Mouse (Mus musculus) olfactory bulb, adult 2 months (tissue): ENCODE measurements around the gene Cd44. TPM values are rescaled to one million over a fixed set of nuclear protein-coding genes. Genes with fewer than 3 reads are reported as not detected.

Experiments used
- H3K27ac ChIP-seq: fragments of 200-500 bp; 2 replicates; pipeline ENCODE4 v1.5.1; 2012; ENCODE audit warnings: low read depth, low read length; ENCODE audit not compliant: insufficient read depth
- H3K4me1 ChIP-seq: fragments of 200-500 bp; 2 replicates; pipeline ENCODE4 v1.6.1; 2012; ENCODE audit warnings: low read length; ENCODE audit not compliant: control insufficient read depth, insufficient read depth
- H3K4me3 ChIP-seq: fragments of 200-500 bp; 2 replicates; pipeline ENCODE4 v1.5.1; 2012; ENCODE audit warnings: mild to moderate bottlenecking, low read depth, low read length, moderate library complexity; ENCODE audit not compliant: insufficient read depth
- CTCF ChIP-seq: fragments of 200-500 bp; IDR thresholded peaks from 2 replicates; pipeline ENCODE4 v1.5.1; 2012; ENCODE audit warnings: low read depth, mild to moderate bottlenecking, low read length, moderate library complexity; ENCODE audit not compliant: insufficient read depth
- POLR2A ChIP-seq: fragments of 200-500 bp; IDR thresholded peaks from 2 replicates; pipeline ENCODE4 v1.6.1; 2012; ENCODE audit warnings: mild to moderate bottlenecking, low read depth, low read length, moderate library complexity; ENCODE audit not compliant: insufficient read depth
- WGBS: fragments of 180-500 bp; shearing (Covaris S2); methylation state at CpG from one replicate; pipeline ENCODE4 v1.1.7; 2018; 5-methylcytosine and 5-hydroxymethylcytosine counted together
- polyA plus RNA-seq: library from polyadenylated mRNA; stranded (reverse); fragments of >200 nt; gene quantifications from 2 replicates; pipeline ENCODE4 v1.2.4, GENCODE M21; 2012; ENCODE audit warnings: low replicate concordance; ENCODE audit not compliant: missing spikeins, insufficient read depth, insufficient read length

The Cd44 gene
- polyA plus RNA-seq, 1 experiment = not detected

DNA sequence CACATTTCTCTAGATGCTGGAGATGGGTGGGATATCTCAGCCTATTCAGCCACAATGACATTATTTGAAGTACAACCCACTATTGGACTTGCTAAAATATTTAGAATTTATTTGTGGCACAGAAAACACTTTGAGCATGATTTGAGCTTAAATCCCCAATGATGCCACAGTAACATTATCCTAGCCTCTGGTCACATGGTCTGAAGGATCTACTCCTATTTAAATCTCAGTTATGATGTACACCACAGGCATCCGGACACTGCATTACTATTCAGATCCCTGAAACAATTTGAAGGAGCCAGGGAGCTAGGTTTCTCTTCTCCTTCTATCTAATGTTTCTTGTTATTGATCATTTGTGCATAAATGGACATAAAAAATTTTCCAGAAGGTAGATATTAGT, 99.6 kb downstream of the Cd44 start:
- TF ChIP-seq POLR2A (no peak), CTCF (no peak)
- H3K4me1 ChIP-seq = no peaks in the 10 kb centered on the region
- no peak overlapping the region for H3K27ac ChIP-seq
- WGBS = 93% methylated on average over 1 of the region's 1 CpGs
- H3K4me3 ChIP-seq = no peak overlapping the region

DNA sequence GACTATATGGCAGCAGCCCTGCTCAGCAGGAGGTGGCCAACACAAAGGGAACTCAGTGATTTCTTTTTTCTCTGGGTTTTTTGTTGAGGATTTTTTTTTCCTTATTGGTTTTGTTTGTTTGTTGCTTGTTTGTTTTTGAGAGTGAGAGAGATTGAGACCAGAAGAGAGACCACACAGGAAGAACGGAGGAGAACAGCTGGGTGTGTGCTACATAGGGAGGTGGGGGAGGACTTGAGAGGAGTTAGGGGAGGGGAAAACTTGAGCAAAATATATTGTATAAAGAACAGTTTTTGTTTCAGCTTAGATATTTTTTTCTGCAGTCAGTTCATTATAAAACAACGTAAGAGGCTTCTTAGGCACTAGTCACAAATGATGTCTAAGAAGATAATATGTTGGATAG, 103.3 kb downstream of the Cd44 start:
- Histone ChIP-seq H3K4me3 (no peak overlapping the region), H3K4me1 (no peaks in the 10 kb centered on the region), H3K27ac (no peak overlapping the region)
- 58% methylated on average over 2 of the region's 2 CpGs for WGBS
- no peak for TF ChIP-seq POLR2A
- TF ChIP-seq CTCF = no peak

DNA sequence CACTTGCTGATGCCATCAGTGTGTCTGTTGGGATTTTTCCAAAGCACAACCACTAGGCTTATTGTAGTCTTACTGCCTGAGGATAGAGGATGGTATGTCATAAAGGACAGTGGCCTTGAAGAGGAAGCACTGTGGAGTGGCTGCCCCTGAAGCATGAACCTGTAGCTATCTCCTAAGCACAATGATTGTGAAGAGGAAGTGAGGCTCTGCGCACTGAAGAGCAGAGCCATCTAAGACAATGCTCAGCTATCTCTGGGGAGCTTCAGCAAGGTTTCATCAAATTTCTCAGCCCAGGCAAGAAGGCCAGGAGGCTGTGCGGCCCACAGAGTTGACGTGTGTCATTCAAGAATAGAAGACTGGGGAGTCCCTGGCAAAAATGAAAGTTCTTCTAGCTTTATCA, 106.4 kb downstream of the Cd44 start:
- Histone ChIP-seq H3K27ac (no peak overlapping the region), H3K4me1 (no peaks in the 10 kb centered on the region), H3K4me3 (no peak overlapping the region)
- TF ChIP-seq CTCF (no peak), POLR2A (no peak)
- WGBS = 95% methylated on average over 3 of the region's 3 CpGs

DNA sequence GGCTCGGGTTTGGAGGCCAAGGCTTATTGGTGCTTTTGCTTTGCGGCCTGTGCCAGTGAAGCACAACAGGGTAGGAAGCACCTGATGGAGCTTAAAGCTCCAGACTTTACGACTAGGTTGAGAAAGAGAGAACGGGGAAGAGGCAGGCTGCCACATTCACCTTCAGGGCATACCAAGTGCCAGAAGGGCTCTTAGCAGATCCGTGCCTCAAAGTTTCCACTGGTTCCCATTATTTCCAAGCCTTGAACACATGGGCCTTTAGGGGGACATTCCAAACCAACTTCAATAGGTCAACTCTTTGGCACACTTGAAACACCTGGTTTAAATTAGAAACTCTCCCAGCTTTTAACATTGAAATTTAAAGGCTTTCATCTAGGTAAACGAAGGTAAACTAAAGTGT, 108.7 kb downstream of the Cd44 start:
- Histone ChIP-seq H3K4me3 (no peak overlapping the region), H3K4me1 (no peaks in the 10 kb centered on the region), H3K27ac (no peak overlapping the region)
- WGBS = 87% methylated on average over 6 of the region's 6 CpGs
- TF ChIP-seq CTCF = no peak
- no peak for TF ChIP-seq POLR2A

DNA sequence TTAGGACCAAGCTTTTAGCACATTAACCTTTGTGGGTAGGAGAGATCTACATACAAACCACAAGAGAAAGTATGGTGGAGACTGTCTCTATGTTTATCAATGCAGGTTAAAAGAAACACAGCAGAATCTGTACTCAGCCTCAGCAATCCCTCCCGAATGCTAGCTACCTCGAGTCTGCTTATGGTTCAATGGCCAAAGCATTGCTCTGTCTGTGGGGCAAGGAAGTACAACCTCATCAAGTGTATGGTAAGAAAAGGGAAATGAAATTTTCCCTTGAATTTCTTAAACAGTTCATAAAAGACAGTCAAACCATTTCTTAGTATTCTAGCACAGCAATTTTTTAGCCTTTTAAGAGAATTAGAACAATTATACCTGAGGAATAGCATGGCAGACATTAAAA, 109.8 kb downstream of the Cd44 start:
- H3K4me1 ChIP-seq = no peaks in the 10 kb centered on the region
- no peak overlapping the region for H3K4me3 ChIP-seq
- TF ChIP-seq CTCF = no peak
- no peak for TF ChIP-seq POLR2A
- H3K27ac ChIP-seq = no peak overlapping the region
- WGBS = 74% methylated on average over 2 of the region's 2 CpGs

DNA sequence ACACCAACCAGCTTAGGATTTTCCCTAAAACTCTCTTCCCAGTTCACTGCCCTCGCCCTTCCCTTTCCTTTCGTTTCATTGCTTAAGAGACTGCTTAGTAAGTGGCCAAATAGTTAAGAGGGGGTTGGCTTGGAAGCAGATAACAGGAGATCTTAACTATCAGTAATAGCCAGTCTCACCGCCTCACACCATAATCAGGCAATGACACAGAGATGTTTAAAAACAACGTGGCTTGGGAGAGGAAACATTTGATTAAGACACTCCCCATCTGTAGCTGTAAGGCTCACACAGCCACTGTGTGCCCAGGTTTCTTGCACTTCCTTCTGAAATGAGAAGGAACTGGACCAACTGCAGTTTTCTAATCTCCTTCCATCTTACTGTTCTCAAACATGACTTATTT, 115.8 kb downstream of the Cd44 start:
- Histone ChIP-seq H3K27ac (no peak overlapping the region), H3K4me3 (no peak overlapping the region), H3K4me1 (peaks cover 2% of the 10 kb centered on the region)
- TF ChIP-seq POLR2A (no peak), CTCF (no peak)
- 61% methylated on average over 4 of the region's 4 CpGs for WGBS

DNA sequence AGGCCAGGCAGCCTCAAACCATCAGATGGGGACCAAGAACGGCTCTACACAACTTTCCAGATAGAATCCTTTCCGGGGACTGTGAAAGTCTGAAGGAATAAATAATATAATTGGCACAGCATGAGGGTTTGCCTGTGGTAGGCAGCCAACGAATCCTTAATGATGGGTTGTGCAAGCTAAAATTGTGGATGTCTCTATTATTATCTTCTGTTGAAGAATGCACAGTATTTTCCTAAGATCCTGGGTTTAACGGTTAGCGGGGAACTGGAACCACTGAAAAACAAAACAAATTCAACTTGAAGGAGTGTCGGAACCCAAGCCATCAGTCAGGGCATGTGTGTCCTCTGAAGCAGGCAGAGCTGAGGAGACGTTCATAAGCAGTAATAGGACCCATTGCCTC, 118.7 kb downstream of the Cd44 start:
- Histone ChIP-seq H3K4me3 (no peak overlapping the region), H3K27ac (peak overlapping the region; percentile 70), H3K4me1 (peaks cover 2% of the 10 kb centered on the region)
- WGBS = 15% methylated on average over 7 of the region's 7 CpGs
- TF ChIP-seq CTCF = no peak
- TF ChIP-seq POLR2A = no peak

DNA sequence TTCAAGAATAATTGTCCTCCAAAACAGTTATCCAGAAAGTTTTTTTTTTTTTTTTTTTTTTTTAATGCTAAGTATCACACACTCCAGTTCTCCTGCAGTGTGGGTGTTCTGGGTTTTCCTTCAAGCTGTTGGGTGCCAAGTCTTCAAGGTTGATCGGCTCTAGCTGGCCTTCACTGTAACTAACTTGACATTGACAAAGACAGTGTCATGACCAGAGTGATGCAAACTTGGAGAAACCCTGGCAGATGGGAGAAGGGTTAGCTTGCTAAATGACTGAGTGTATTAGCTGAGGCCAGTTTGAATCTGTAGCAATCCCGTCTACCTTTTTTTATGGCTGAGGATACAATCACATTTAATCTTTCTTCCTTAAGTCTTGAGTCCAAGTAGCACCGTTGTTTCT, 123.3 kb downstream of the Cd44 start:
- Histone ChIP-seq H3K4me3 (no peak overlapping the region), H3K4me1 (peaks cover 2% of the 10 kb centered on the region), H3K27ac (no peak overlapping the region)
- WGBS = 90% methylated on average over 3 of the region's 3 CpGs
- no peak for TF ChIP-seq CTCF
- TF ChIP-seq POLR2A = no peak

DNA sequence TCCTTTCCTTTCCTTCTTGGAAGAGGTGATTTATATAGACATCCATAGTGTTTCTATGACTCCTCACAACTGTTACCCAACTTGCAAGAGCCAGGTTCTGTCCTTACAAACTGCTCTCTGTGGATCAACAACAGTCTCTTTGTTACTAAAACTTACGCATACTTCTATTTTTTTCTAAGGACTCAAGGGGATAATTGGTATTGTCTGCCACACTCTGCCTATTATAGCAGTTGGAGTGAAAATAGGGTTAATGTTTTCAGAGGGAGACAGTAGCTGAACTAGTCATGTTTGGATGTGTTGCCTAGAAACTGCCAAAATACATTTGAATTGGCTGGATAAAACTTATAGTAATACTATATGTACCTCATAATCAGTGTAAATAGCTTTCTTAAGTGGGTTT, 125.9 kb downstream of the Cd44 start:
- TF ChIP-seq POLR2A (no peak), CTCF (no peak)
- no peak overlapping the region for H3K27ac ChIP-seq
- 50% methylated on average over 1 of the region's 1 CpGs for WGBS
- H3K4me1 ChIP-seq = no peaks in the 10 kb centered on the region; the same call in 1 of the 2 replicates
- no peak overlapping the region for H3K4me3 ChIP-seq

DNA sequence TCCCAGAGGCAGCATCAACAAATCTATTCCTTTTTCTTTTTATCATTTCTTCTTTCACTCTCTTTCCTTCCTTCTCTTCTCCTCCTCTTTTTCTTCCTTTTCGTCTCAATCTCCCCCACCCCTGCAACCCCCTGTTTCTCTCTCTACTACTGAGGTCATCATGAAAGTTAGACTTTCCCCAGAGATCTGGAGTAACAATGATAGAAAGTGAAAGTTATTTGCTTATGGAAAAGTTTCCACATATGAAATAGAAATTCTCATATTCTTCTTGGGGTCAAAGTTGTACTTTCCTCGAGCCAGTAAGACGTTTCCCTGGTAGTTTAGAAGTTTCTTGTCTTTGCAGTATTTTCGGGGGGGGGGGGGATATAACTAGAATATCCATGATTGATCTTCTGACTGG, 126.8 kb downstream of the Cd44 start:
- 79% methylated on average over 4 of the region's 4 CpGs for WGBS
- no peaks in the 10 kb centered on the region; the same call in 1 of the 2 replicates for H3K4me1 ChIP-seq
- H3K4me3 ChIP-seq = no peak overlapping the region
- TF ChIP-seq POLR2A (no peak), CTCF (no peak)
- no peak overlapping the region for H3K27ac ChIP-seq
